Mouse (Mus musculus): ENCODE data around the gene Zar1l.

DNA sequence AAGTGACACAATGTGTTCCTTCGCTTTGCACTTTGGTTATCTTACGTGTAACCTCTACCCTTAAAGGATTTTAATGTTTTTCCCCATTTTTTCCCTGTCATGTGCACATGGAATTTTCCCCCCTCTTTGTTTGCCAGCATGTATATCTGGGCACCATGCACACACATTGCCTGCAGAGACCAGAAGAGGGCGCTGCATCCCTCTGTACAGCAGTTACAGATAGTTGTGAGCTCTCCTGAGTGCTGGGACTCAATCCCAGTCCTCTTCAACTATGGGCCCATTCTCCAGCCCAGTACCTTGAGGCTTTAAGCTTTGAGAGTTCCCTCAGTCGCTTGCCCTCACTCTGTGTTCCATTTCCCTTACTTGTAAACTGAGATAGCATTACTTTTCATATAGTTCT, 4.7 kb downstream of the Zar1l start:
- no peak for TF ChIP-seq POU5F1 (IDR thresholded peaks at IDR 0.05; ENCODE audit: borderline replicate concordance, low read length)
- TF ChIP-seq CTCF (conservative IDR thresholded peaks at IDR 0.05; ENCODE audit: low read length): peak; percentile 41
- TF ChIP-seq NANOG (IDR thresholded peaks at IDR 0.05; ENCODE audit: borderline replicate concordance, low read length): no peak

All from E14TG2a.4 (cell line).